Mouse (Mus musculus) liver, adult 2 months (tissue): ENCODE measurements at regions not wholly inside any gene's neighbourhood (a gene's known extent, or its start where the extent isn't known, plus 50 kb on each side); places are given as distances from the start of the nearest gene placed in this dataset.

Source experiments
- CTCF ChIP-seq: fragments of 200-500 bp; IDR thresholded peaks from 2 replicates; pipeline ENCODE4 v1.5.1; 2011; ENCODE audit warnings: low read depth, low read length, control low read depth
- POLR2A ChIP-seq: fragments of 200-500 bp; IDR thresholded peaks from 2 replicates; pipeline ENCODE4 v1.6.1; 2011; ENCODE audit warnings: low read length, control low read depth; ENCODE audit not compliant: insufficient read depth; ENCODE audit errors: extremely low read depth

GRCm38 (mm10) chr12:110372986-110373385 is 73.9 kb upstream of the Ppp2r5c start:
- TF ChIP-seq CTCF (no peak), POLR2A (no peak)
